Mouse (Mus musculus) activated CD4-positive, CD25-positive, alpha-beta regulatory T cell (primary cell): ENCODE results near the gene Nhp2. TPM values are rescaled to one million over a fixed set of nuclear protein-coding genes. Genes with fewer than 3 reads are reported as not detected.

Experiments used
- polyA plus RNA-seq, 2 experiments: library from polyadenylated mRNA; unstranded; fragments of 100-300 nt; shearing (Covaris generic); gene quantifications; one replicate each; pipeline ENCODE4 v1.2.1; 2017

Nhp2 gene
- 100 to 1,000 TPM in 1 of 2 experiments, 10 to 100 TPM in 1; 99.3 to 126 TPM for polyA plus RNA-seq

GRCm38 (mm10) chr11:51619409-51620060, at the start of gene Nhp2:
TSS of gene Nhp2 (plus strand) at chr11:51619735.

GRCm38 (mm10) chr11:51584431-51585248, 34.9 kb upstream of the Nhp2 start, which contains the start of gene Phykpl:
TSS of gene Phykpl (plus strand) at chr11:51584757.

DNA sequence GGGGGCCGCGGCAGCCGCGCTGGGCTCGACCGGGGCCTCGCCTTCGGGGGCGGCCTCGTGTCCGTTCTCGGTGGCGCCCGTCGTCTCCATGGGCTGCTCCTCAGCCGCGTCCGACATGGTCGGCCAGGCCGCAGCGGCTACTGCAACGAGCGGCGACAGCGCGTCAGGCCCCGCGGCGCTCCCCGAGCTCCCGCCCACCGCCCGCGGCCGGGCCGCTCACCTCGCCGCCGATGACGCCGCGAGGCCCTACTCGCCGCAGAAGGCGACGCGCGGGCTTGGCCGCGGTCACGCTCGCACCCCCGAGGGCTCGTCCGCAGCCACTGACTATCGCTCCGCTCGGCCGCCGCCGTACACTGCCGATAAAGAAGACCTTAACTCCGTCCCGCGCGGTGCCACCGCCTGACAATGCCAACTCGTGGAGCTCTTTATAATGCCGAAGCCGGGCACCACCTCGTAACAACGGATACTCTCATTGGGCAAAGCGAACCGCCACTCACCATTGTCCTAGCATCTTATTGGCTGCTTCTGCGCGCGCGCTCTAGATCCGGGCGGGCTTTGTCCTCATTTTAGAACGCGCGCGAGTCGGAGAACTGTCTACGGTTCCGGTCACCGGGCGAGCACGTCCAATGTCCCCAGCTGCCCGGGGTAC, 13.0 kb upstream of the Nhp2 start, which contains the start of gene Hnrnpab:
TSS of gene Hnrnpab (minus strand) at position 401 of the 649 bp plus-strand sequence.

GRCm38 (mm10) chr11:51635525-51636322, 16.2 kb downstream of the Nhp2 start, which contains the start of gene Rmnd5b:
TSS of gene Rmnd5b (minus strand) at chr11:51635896.

DNA sequence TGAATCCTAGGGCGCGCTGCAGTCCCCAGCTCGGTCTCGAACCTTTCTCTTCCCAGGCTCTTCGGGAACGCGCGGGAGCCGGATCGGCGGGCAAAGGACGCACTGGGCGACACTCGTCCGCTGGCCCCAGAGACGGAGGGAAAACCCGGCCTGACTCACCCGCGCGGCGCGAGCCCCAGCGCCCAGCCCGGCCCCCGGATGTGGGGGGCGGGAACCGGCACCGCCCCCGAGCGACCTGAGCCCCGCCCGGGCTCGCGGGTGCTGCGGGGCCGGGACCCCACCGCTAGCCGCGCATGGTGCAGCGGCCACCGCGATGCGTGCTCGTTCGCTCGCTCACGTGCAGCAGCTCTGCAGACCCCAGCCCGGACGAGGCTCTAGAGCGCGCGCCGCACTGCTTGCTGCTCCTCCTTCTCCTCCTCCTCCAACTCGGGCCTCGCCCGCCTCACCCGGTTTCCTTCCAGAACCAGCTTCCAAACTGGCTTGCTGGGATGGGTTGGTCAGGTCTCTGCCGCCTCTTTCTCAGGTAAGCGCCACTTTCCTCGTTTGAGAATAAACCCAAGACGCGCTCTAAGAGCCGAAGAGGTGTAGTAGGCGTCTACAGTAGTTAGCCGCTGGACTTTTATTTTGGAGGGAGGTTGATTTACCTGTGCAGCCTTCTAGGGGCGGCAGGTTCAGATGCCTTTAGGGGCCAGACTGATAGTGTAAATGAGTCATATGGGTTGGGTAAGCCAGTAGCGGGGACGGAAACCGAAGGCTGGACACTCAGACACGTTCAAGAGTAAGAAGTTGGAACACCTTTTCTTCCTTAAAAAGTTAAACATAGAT, 31.4 kb downstream of the Nhp2 start, which contains the start of the genes N4bp3 and D930048N14Rik:
TSS of gene N4bp3 (minus strand) at position 152 of the 825 bp plus-strand sequence.
TSS of gene D930048N14Rik (plus strand) at position 264 of the 825 bp plus-strand sequence.

Other genes starting within 250 kb of the Nhp2 start
- 10 to 100 TPM; 24.8 to 28.3 TPM for gene Phykpl, start 35.0 kb upstream of the Nhp2 start, polyA plus RNA-seq
- gene Hnrnpab, start 12.9 kb upstream of the Nhp2 start, polyA plus RNA-seq, result 100 to 1,000 TPM; 537 to 557 TPM
- 10 to 100 TPM; 90.2 to 92.9 TPM for gene Rmnd5b, start 16.2 kb downstream of the Nhp2 start, polyA plus RNA-seq
- gene N4bp3, start 31.1 kb downstream of the Nhp2 start, polyA plus RNA-seq, result 10 to 100 TPM in 1 of 2 experiments, 1 to 10 TPM in 1; 3.6 to 10.5 TPM
- gene D930048N14Rik, start 31.2 kb downstream of the Nhp2 start, polyA plus RNA-seq, result 1 to 10 TPM in 1 of 2 experiments, under 1 TPM in 1; 0.69 to 2.3 TPM
- gene 0610009B22Rik, start 69.1 kb downstream of the Nhp2 start, polyA plus RNA-seq, result 10 to 100 TPM; 14.8 to 17.9 TPM
- gene Sec24a, start 143.9 kb downstream of the Nhp2 start, polyA plus RNA-seq, result 10 to 100 TPM; 28.4 to 40.0 TPM
- gene Sar1b, start 144.0 kb downstream of the Nhp2 start, polyA plus RNA-seq, result 100 to 1,000 TPM; 114 to 153 TPM
- gene Jade2, start 237.9 kb downstream of the Nhp2 start, polyA plus RNA-seq, result 1 to 10 TPM; 3.8 to 6.3 TPM